Mouse (Mus musculus) bone marrow, adult 2 months (tissue): ENCODE measurements around the gene Zranb1.

Source experiments
- CTCF ChIP-seq: fragments of 200-500 bp; IDR thresholded peaks from 2 replicates; pipeline ENCODE4 v1.5.1; 2011; ENCODE audit warnings: low read length, control low read depth; ENCODE audit not compliant: control insufficient read depth, insufficient read depth
- POLR2A ChIP-seq: fragments of 200-500 bp; IDR thresholded peaks from 2 replicates; pipeline ENCODE4 v1.6.1; 2011; ENCODE audit warnings: low read depth, mild to moderate bottlenecking, control low read depth, low read length, borderline replicate concordance; ENCODE audit not compliant: control insufficient read depth

GRCm38 (mm10) chr7:132903796-132904195 lies 27.1 kb upstream of the Zranb1 start:
- TF ChIP-seq CTCF (no peak), POLR2A (no peak)
